In genomic region chr2:32736306-32736829, GRCm38 (mm10) we compare ENCODE assay signal across 18 mouse cellular contexts. TPM values are rescaled to one million over a fixed set of nuclear protein-coding genes. Genes with fewer than 3 reads are reported as not detected.
DNase-seq lines count a peak whose midpoint lies in the region; ATAC-seq lines count a peak whose summit lies in the region.
"Had no signal": no experiment of that assay in that cellular context is flagged by ENCODE, and none has a peak within 500 bp of the region (broad histone marks: within the 10 kb centered on the region; RNA-seq: fewer than 3 reads in every experiment).

No protein-coding gene starts in this region.

- H3K4me2 ChIP-seq in heart, embryonic 12.5 days, result no peak overlapping the region
- H3K4me2 ChIP-seq: forebrain, embryonic 15.5 days; midbrain, embryonic 12.5 days had no signal

- 0 out of 2 replicates have a peak overlapping the region, but pooled peaks have one; percentile 49 for H3K27ac ChIP-seq in heart, embryonic 12.5 days (ENCODE audit: poor library complexity, severe bottlenecking)
- H3K27ac ChIP-seq in embryonic facial prominence, embryonic 10.5 days (replicated peaks), result peak overlapping the region; percentile 40; the same call in 1 of the 2 replicates
- H3K27ac ChIP-seq: forebrain, embryonic 15.5 days; liver, embryonic 14.5 days; midbrain, embryonic 12.5 days had no signal

- no peak for DNase-seq in heart, postnatal 4 days
- peak; percentile 37 to 46 for DNase-seq in kidney, postnatal 36 days
- DNase-seq in kidney, adult 8-10 months, result no peak
- peak; percentile 66 for DNase-seq in 416B (ENCODE audit: low read depth)
- DNase-seq in embryonic facial prominence, embryonic 10.5 days (ENCODE audit: low spot score), result no peak
- DNase-seq in embryo, embryonic 9.5 days (ENCODE audit: extremely low spot score), result no peak
- no peak for DNase-seq in gastrocnemius, adult 18-20 months (ENCODE audit: low spot score)
- DNase-seq: adrenal gland, postnatal 14 days; cerebellum, postnatal 25 days; gastrocnemius, postnatal 10 days; right cerebral cortex, postnatal 4 days; thymus, postnatal 14 days had no signal

- no peaks in the 10 kb centered on the region for H3K9me3 ChIP-seq in heart, embryonic 12.5 days (replicated peaks)
- no peaks in the 10 kb centered on the region for H3K9me3 ChIP-seq in embryonic facial prominence, embryonic 10.5 days
- H3K9me3 ChIP-seq: forebrain, embryonic 15.5 days; midbrain, embryonic 12.5 days had no signal

- H3K36me3 ChIP-seq in heart, embryonic 12.5 days, result 0 out of 2 replicates have a peak, but pooled peaks cover 4% of the 10 kb centered on the region
- peaks cover 6% of the 10 kb centered on the region for H3K36me3 ChIP-seq in embryonic facial prominence, embryonic 10.5 days (replicated peaks)
- H3K36me3 ChIP-seq: forebrain, embryonic 15.5 days; midbrain, embryonic 12.5 days had no signal

- 42% methylated on average over 3 of the region's 3 CpGs for WGBS in heart, embryonic 12.5 days
- WGBS in embryonic facial prominence, embryonic 10.5 days, result 47% methylated on average over 3 of the region's 3 CpGs

- peaks cover 63% of the 10 kb centered on the region for H3K4me1 ChIP-seq in heart, embryonic 12.5 days (replicated peaks)
- peaks cover 64% of the 10 kb centered on the region for H3K4me1 ChIP-seq in embryonic facial prominence, embryonic 10.5 days

- H3K27me3 ChIP-seq in heart, embryonic 12.5 days (replicated peaks), result peaks cover 12% of the 10 kb centered on the region
- peaks cover 22% of the 10 kb centered on the region for H3K27me3 ChIP-seq in embryonic facial prominence, embryonic 10.5 days (replicated peaks; ENCODE audit: low read depth, poor library complexity, severe bottlenecking)
- H3K27me3 ChIP-seq: forebrain, embryonic 15.5 days; midbrain, embryonic 12.5 days had no signal

- H3K9ac ChIP-seq in heart, embryonic 12.5 days, result no peak overlapping the region
- H3K9ac ChIP-seq: forebrain, embryonic 15.5 days; liver, embryonic 14.5 days; midbrain, embryonic 12.5 days had no signal

- H3K4me3 ChIP-seq in heart, embryonic 12.5 days, result no peak overlapping the region
- H3K4me3 ChIP-seq in embryonic facial prominence, embryonic 10.5 days, result peak overlapping the region; percentile 16; the same call in 1 of the 2 replicates
- H3K4me3 ChIP-seq: forebrain, embryonic 15.5 days; midbrain, embryonic 12.5 days had no signal

- ATAC-seq in heart, embryonic 12.5 days (ENCODE audit: insufficient number of reproducible peaks, low FRiP score), result no peak
- ATAC-seq: forebrain, embryonic 15.5 days; hindbrain, embryonic 16.5 days had no signal

RNA-seq across cellular contexts. Expression of gene 6330409D20Rik, which starts 4.4 kb away (rescaled TPM):
- polyA plus RNA-seq in heart, embryonic 12.5 days (2016; fragmentation: Nextera tagmentation; extraction: Ambion mirVana), result not detected in 2 replicates
- not detected for total RNA-seq in heart, postnatal 4 days (2021)
- 0.52 and 0.57 TPM in 2 replicates for polyA plus RNA-seq in embryonic facial prominence, embryonic 10.5 days (2016; fragmentation: Nextera tagmentation; extraction: Ambion mirVana)
- total RNA-seq in gastrocnemius, adult 18-20 months (2021), result not detected
- total RNA-seq: adrenal gland, postnatal 14 days; gastrocnemius, postnatal 10 days had no signal
- polyA plus RNA-seq: kidney, postnatal 0 days had no signal

RNA-seq across cellular contexts. Expression of gene Sh2d3c, which starts 15.5 kb away (rescaled TPM):
- polyA plus RNA-seq in heart, embryonic 12.5 days (2016; fragmentation: Nextera tagmentation; extraction: Ambion mirVana), result 35.4 and 36.0 TPM in 2 replicates
- 10 to 100 TPM; 38.2 to 41.4 TPM for total RNA-seq in heart, postnatal 4 days (2021)
- 27.1 and 27.5 TPM in 2 replicates for polyA plus RNA-seq in embryonic facial prominence, embryonic 10.5 days (2016; fragmentation: Nextera tagmentation; extraction: Ambion mirVana)
- total RNA-seq in gastrocnemius, adult 18-20 months (2021), result 1 to 10 TPM; 5.7 to 7.3 TPM

RNA-seq across cellular contexts. Expression of gene Tor2a, which starts 20.7 kb away (rescaled TPM):
- 38.5 and 39.3 TPM in 2 replicates for polyA plus RNA-seq in heart, embryonic 12.5 days (2016; fragmentation: Nextera tagmentation; extraction: Ambion mirVana)
- total RNA-seq in heart, postnatal 4 days (2021), result 10 to 100 TPM; 16.7 to 18.6 TPM
- 48.9 and 53.5 TPM in 2 replicates for polyA plus RNA-seq in embryonic facial prominence, embryonic 10.5 days (2016; fragmentation: Nextera tagmentation; extraction: Ambion mirVana)
- total RNA-seq in gastrocnemius, adult 18-20 months (2021), result 1 to 10 TPM; 4.1 to 4.8 TPM

RNA-seq across cellular contexts. Expression of gene Cdk9, which starts 23.5 kb away (rescaled TPM):
- 67.5 and 73.3 TPM in 2 replicates for polyA plus RNA-seq in heart, embryonic 12.5 days (2016; fragmentation: Nextera tagmentation; extraction: Ambion mirVana)
- total RNA-seq in heart, postnatal 4 days (2021), result 10 to 100 TPM; 38.2 to 46.0 TPM
- 130 and 135 TPM in 2 replicates for polyA plus RNA-seq in embryonic facial prominence, embryonic 10.5 days (2016; fragmentation: Nextera tagmentation; extraction: Ambion mirVana)
- total RNA-seq in gastrocnemius, adult 18-20 months (2021), result 10 to 100 TPM; 19.3 to 19.9 TPM

RNA-seq across cellular contexts. Expression of gene Fpgs, which starts 32.4 kb away (rescaled TPM):
- 18.7 and 20.3 TPM in 2 replicates for polyA plus RNA-seq in heart, embryonic 12.5 days (2016; fragmentation: Nextera tagmentation; extraction: Ambion mirVana)
- total RNA-seq in heart, postnatal 4 days (2021), result 10 to 100 TPM; 10.5 to 12.5 TPM
- polyA plus RNA-seq in embryonic facial prominence, embryonic 10.5 days (2016; fragmentation: Nextera tagmentation; extraction: Ambion mirVana), result 33.5 and 35.5 TPM in 2 replicates
- total RNA-seq in gastrocnemius, adult 18-20 months (2021), result 1 to 10 TPM; 4.8 to 5.4 TPM

Comparison
In these comparisons a context has a peak if more than half of its experiments do, and no peak if none do; other contexts are left out.
1. DNase-seq: peak in kidney, postnatal 36 days (2 of 2) and 416B (single experiment); none in heart, postnatal 4 days (single experiment), kidney, adult 8-10 months (0 of 2), embryonic facial prominence, embryonic 10.5 days (single experiment), embryo, embryonic 9.5 days (single experiment) and gastrocnemius, adult 18-20 months (single experiment).
2. RNA of gene Sh2d3c, which starts 15.5 kb away (total RNA-seq): 38.2 to 41.4 TPM in heart, postnatal 4 days; 5.7 to 7.3 TPM in gastrocnemius, adult 18-20 months; every median in the first group is over 4 times any median in the second.